Mouse (Mus musculus) embryo, embryonic 11 days (tissue): ENCODE measurements around the gene Twist1.

Source experiments
- DNase-seq: peaks from one replicate; pipeline ENCODE4 v3.0.0-alpha.2; 2015

Twist1 gene

GRCm38 (mm10) chr12:33966490-33967415 is 9.3 kb downstream of the Twist1 start:
- DNase-seq, result peak; percentile 83

DNA sequence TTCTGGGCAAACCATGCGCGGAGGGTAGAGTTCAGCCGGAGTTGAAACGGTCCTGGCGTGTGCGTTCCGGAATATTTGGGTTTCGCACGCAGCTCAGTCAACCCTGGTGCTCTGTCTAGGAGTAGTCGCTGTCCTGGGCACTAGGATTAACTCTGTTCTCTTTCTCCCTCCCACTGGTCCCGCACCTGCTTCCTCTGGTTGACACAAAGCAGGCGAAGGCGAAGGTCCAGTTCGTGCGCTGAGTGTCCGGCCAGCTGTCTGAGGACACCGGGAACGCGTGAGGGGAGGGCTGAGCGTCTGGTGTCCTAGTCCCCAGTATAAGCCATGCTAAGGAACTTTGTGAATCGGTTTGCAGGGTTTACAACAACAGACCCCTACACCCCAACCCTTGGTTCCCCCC is 10.0 kb downstream of the Twist1 start:
- DNase-seq, result peak; percentile 67

GRCm38 (mm10) chr12:33968041-33968897 is 10.8 kb downstream of the Twist1 start:
- DNase-seq, result peak; percentile 59

- DNase-seq, result no peak
Measured at GRCm38 (mm10) chr12:33968898-33969178, 11.4 kb downstream of the Twist1 start.

DNA sequence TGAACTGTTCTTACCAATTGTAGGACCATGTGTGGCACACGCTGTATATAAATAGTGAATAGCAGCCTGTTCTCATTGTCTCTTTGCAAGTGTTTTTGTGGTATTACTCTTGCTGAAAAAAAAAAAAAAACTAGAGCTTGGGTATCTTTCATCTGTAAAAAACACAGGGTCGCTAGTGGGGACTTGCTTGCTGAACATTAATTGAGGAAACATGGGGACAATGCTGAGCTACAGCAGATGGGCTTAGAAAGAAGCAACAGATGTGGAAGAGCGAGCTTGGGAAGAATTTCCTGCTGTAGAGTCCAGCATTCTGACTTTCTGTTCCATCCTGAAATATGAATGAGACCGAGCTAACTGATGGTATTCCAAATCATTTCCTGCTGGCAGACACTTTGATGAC is 22.7 kb downstream of the Twist1 start:
- DNase-seq, result no peak

DNA sequence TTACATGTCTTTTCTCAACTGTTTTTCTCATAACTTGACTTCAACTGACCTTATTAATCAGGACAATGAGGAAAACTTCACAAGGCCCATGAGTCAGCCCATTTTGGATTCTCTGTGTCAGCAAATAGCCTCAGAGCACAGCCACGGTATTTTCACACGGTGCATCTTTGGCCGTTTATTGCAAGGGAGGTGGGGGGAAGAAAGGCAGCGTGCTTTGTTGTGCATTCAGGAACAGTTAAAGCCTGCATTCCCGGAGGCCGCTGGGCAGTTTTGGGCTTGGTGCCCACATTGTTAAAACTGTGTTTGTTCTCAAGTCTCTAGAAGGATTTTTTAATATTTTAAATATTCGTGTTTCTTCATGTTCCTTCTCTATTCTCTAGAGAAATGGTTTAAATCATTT is 24.0 kb downstream of the Twist1 start:
- no peak for DNase-seq

- no peak for DNase-seq
Measured at GRCm38 (mm10) chr12:33993127-33993526, 35.7 kb downstream of the Twist1 start.
